Mouse (Mus musculus) stomach, embryonic 14.5 days (tissue): ENCODE data around the gene Msh5. TPM values are rescaled to one million over a fixed set of nuclear protein-coding genes. Genes with fewer than 3 reads are reported as not detected.
A peak's percentile ranks its signal among the peaks of the same experiment; 100 is the strongest.

Source experiments
- ATAC-seq: fragments of 200-750 bp; cut with Nextera tagmentation; 2 replicates; pipeline ENCODE4 v1.8.0; 2017; ENCODE audit warnings: low read depth, moderate TSS enrichment; ENCODE audit not compliant: insufficient number of reproducible peaks, insufficient read depth, low FRiP score
- H3K27ac ChIP-seq: fragments of 300-500 bp; sonication (generic); 2 replicates; pipeline ENCODE4 v1.5.1; 2014; ENCODE audit warnings: mild to moderate bottlenecking, low read length, moderate library complexity, mixed read lengths
- H3K27me3 ChIP-seq: fragments of 300-500 bp; sonication (generic); 2 replicates; pipeline ENCODE4 v1.6.1; 2014; ENCODE audit warnings: low read length, control low read depth, mixed read lengths; ENCODE audit not compliant: control insufficient read depth, insufficient read depth
- H3K36me3 ChIP-seq: fragments of 300-500 bp; sonication (generic); 2 replicates; pipeline ENCODE4 v1.6.1; 2014; ENCODE audit warnings: mild to moderate bottlenecking, control low read depth, low read length, moderate library complexity, mixed read lengths; ENCODE audit not compliant: control insufficient read depth, insufficient read depth
- H3K4me1 ChIP-seq: fragments of 300-500 bp; sonication (generic); 2 replicates; pipeline ENCODE4 v1.6.1; 2014; ENCODE audit warnings: low read length, control low read depth, mixed read lengths; ENCODE audit not compliant: control insufficient read depth, insufficient read depth
- H3K4me2 ChIP-seq: fragments of 300-500 bp; sonication (generic); replicated peaks from 2 replicates; pipeline ENCODE4 v1.6.1; 2014; ENCODE audit warnings: low read depth, low read length, control low read depth
- H3K4me3 ChIP-seq: fragments of 300-500 bp; sonication (generic); 2 replicates; pipeline ENCODE4 v1.5.1; 2014; ENCODE audit warnings: low read depth, low read length, control low read depth
- H3K9ac ChIP-seq: fragments of 300-500 bp; sonication (generic); replicated peaks from 2 replicates; pipeline ENCODE4 v1.6.1; 2014; ENCODE audit warnings: low read depth, mild to moderate bottlenecking, control low read depth, low read length, moderate library complexity, mixed read lengths
- H3K9me3 ChIP-seq: fragments of 300-500 bp; sonication (generic); 2 replicates; pipeline ENCODE4 v1.6.1; 2016; ENCODE audit warnings: low read depth, low read length, control low read depth; ENCODE audit not compliant: control insufficient read depth
- WGBS: fragments of 180-500 bp; shearing (Covaris S2); extraction: QIAGEN DNeasy Blood & Tissue Kit; methylation state at CpG from one replicate; pipeline ENCODE4 v1.1.7; 2014; 5-methylcytosine and 5-hydroxymethylcytosine counted together
- polyA plus RNA-seq: library from polyadenylated mRNA; unstranded; fragments of >200 nt; fragmentation: Nextera tagmentation; extraction: Ambion mirVana; gene quantifications from 2 replicates; pipeline ENCODE4 v1.2.1, GENCODE M21; 2014

Gene Msh5
- polyA plus RNA-seq, 1 experiment from 2014 or later, result 3.8 TPM

- Histone ChIP-seq H3K4me2 (no peak overlapping the region), H3K36me3 (no peaks in the 10 kb centered on the region), H3K4me3 (no peak overlapping the region), H3K27ac (no peak overlapping the region), H3K27me3 (no peaks in the 10 kb centered on the region), H3K9me3 (no peaks in the 10 kb centered on the region), H3K4me1 (no peaks in the 10 kb centered on the region), H3K9ac (no peak overlapping the region)
- 79% methylated on average over 3 of the region's 3 CpGs for WGBS
- ATAC-seq, result no peak
Measured at GRCm38 (mm10) chr17:35083929-35084497, 37.5 kb upstream of the Msh5 start.

- no peaks in the 10 kb centered on the region for H3K36me3 ChIP-seq
- no peak overlapping the region for H3K4me2 ChIP-seq
- no peak overlapping the region for H3K4me3 ChIP-seq
- no peak for ATAC-seq
- H3K9me3 ChIP-seq, result no peaks in the 10 kb centered on the region
- H3K27me3 ChIP-seq, result no peaks in the 10 kb centered on the region
- no peak overlapping the region for H3K9ac ChIP-seq
- no peaks in the 10 kb centered on the region for H3K4me1 ChIP-seq
- 81% methylated on average over 16 of the region's 16 CpGs for WGBS
- no peak overlapping the region for H3K27ac ChIP-seq
Measured at GRCm38 (mm10) chr17:35082841-35083576, 36.5 kb upstream of the Msh5 start.

GRCm38 (mm10) chr17:35080710-35081109 is 34.2 kb upstream of the Msh5 start:
- 0 out of 2 replicates have a peak, but pooled peaks cover 13% of the 10 kb centered on the region for H3K4me1 ChIP-seq
- H3K36me3 ChIP-seq, result no peaks in the 10 kb centered on the region
- no peak overlapping the region for H3K9ac ChIP-seq
- no peak overlapping the region for H3K4me3 ChIP-seq
- H3K27me3 ChIP-seq, result no peaks in the 10 kb centered on the region
- no peaks in the 10 kb centered on the region for H3K9me3 ChIP-seq
- no peak overlapping the region for H3K27ac ChIP-seq
- H3K4me2 ChIP-seq, result no peak overlapping the region
- ATAC-seq, result no peak
- WGBS, result 81% methylated on average over 4 of the region's 4 CpGs

GRCm38 (mm10) chr17:35080248-35080647 is 33.7 kb upstream of the Msh5 start:
- Histone ChIP-seq H3K4me3 (no peak overlapping the region), H3K9me3 (no peaks in the 10 kb centered on the region), H3K4me2 (no peak overlapping the region), H3K27ac (no peak overlapping the region), H3K9ac (no peak overlapping the region), H3K27me3 (no peaks in the 10 kb centered on the region), H3K4me1 (0 out of 2 replicates have a peak, but pooled peaks cover 13% of the 10 kb centered on the region), H3K36me3 (no peaks in the 10 kb centered on the region)
- 46% methylated on average over 6 of the region's 6 CpGs for WGBS
- no peak for ATAC-seq

- H3K9me3 ChIP-seq, result no peaks in the 10 kb centered on the region
- 56% methylated on average over 9 of the region's 9 CpGs for WGBS
- H3K4me3 ChIP-seq, result no peak overlapping the region
- 0 out of 2 replicates have a peak, but pooled peaks cover 13% of the 10 kb centered on the region for H3K4me1 ChIP-seq
- no peak overlapping the region for H3K4me2 ChIP-seq
- peak; percentile 38; the same call in 1 of the 2 replicates for ATAC-seq
- H3K9ac ChIP-seq, result no peak overlapping the region
- H3K27me3 ChIP-seq, result no peaks in the 10 kb centered on the region
- H3K27ac ChIP-seq, result no peak overlapping the region
- no peaks in the 10 kb centered on the region for H3K36me3 ChIP-seq
Measured at GRCm38 (mm10) chr17:35079778-35080177, 33.2 kb upstream of the Msh5 start.

GRCm38 (mm10) chr17:35077786-35078233 is 31.3 kb upstream of the Msh5 start, which contains the start of gene Ly6g6d:
Gene Ly6g6d, minus strand, starts transcription at chr17:35078065.
- peak within 1 kb of the TSS; percentile 32 for H3K4me2 ChIP-seq
- H3K4me3 ChIP-seq, result peak within 1 kb of the TSS; percentile 14; the same call in 1 of the 2 replicates
- 0 out of 2 replicates have a peak within 1 kb of the TSS, but pooled peaks have one; percentile 1 for H3K9ac ChIP-seq
- 8% methylated on average over 13 of the region's 14 CpGs for WGBS
- H3K27me3 ChIP-seq, result no peaks in the 10 kb centered on the region
- 0 out of 2 replicates have a peak, but pooled peaks cover 13% of the 10 kb centered on the region for H3K4me1 ChIP-seq
- 0 out of 2 replicates have a peak, but pooled peaks have one; percentile 46 for ATAC-seq
- no peaks in the 10 kb centered on the region for H3K36me3 ChIP-seq
- H3K27ac ChIP-seq, result peak within 1 kb of the TSS; percentile 30; the same call in 1 of the 2 replicates
- H3K9me3 ChIP-seq, result no peaks in the 10 kb centered on the region

GRCm38 (mm10) chr17:35077285-35077684 is 30.7 kb upstream of the Msh5 start:
- Histone ChIP-seq H3K4me2 (peak overlapping the region; percentile 32), H3K4me3 (peak overlapping the region; percentile 14; the same call in 1 of the 2 replicates), H3K27ac (peak overlapping the region; percentile 30; the same call in 1 of the 2 replicates), H3K9me3 (no peaks in the 10 kb centered on the region), H3K9ac (0 out of 2 replicates have a peak overlapping the region, but pooled peaks have one; percentile 1), H3K4me1 (0 out of 2 replicates have a peak, but pooled peaks cover 13% of the 10 kb centered on the region), H3K36me3 (no peaks in the 10 kb centered on the region), H3K27me3 (no peaks in the 10 kb centered on the region)
- 48% methylated on average over 2 of the region's 2 CpGs for WGBS
- no peak for ATAC-seq

- 0 out of 2 replicates have a peak, but pooled peaks cover 13% of the 10 kb centered on the region for H3K4me1 ChIP-seq
- no peaks in the 10 kb centered on the region for H3K9me3 ChIP-seq
- H3K36me3 ChIP-seq, result no peaks in the 10 kb centered on the region
- no peaks in the 10 kb centered on the region for H3K27me3 ChIP-seq
- 0 out of 2 replicates have a peak within 1 kb of the TSS, but pooled peaks have one; percentile 1 for H3K9ac ChIP-seq
- whole genome bisulfite sequencing, result 29% methylated on average over 10 of the region's 10 CpGs
- ATAC-seq, result 0 out of 2 replicates have a peak, but pooled peaks have one; percentile 17
- H3K4me2 ChIP-seq, result peak within 1 kb of the TSS; percentile 32
- peak within 1 kb of the TSS; percentile 30; the same call in 1 of the 2 replicates for H3K27ac ChIP-seq
- H3K4me3 ChIP-seq, result peak within 1 kb of the TSS; percentile 14; the same call in 1 of the 2 replicates
Measured at GRCm38 (mm10) chr17:35076507-35077176, 30.1 kb upstream of the Msh5 start, which contains the start of gene Ly6g6e. Gene Ly6g6e, plus strand, starts transcription at chr17:35076902.
